Mouse (Mus musculus): ENCODE measurements around the gene Tmbim6.

Tmbim6 gene

DNA sequence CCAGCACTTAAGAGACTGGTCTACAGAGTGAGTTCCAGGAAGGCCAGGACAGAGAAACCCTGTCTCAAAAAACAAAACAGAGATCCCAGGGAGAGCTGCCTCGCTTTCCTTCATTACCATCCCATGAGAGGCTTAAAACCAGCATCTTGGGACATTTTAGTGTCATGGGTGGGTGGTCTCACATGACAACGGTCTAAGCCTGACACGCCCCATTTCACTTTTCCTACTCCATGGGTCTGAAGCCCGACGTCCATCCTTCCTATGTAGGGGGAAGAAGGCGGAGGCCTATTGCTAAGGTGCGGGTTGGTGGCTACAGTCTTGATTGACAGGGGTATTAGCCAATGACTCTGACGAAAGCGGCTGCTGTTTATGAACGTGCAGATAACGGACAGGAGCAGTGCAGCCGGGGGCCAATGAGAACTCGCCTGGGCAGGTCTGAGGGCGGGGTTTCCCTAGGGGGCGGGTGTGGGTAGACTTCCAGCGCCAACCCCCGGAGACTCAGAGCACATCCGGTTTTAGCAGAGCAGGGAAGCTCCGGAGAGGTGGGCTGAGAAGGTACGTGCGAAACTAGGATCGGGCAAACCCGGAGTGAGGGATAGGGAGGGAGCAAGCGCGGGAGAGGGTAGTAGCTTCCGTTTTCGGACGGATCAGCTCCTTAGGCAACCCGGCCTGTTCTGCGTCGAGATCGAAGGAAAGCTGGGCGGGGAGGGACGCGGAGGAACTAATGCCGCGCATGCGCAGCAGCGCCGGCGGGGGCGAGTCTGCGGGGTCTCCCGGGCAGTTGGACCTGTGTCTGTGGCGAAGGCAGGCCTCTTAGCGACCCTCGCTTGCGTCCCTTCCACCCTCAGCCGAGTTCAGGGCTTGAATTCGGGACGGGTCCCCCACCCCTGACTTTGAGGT lies at the start of gene Tmbim6:
Tmbim6 (plus strand) TSS at position 397 of the 900 bp plus-strand sequence.
- DNase-seq: peak; percentile 96

DNA sequence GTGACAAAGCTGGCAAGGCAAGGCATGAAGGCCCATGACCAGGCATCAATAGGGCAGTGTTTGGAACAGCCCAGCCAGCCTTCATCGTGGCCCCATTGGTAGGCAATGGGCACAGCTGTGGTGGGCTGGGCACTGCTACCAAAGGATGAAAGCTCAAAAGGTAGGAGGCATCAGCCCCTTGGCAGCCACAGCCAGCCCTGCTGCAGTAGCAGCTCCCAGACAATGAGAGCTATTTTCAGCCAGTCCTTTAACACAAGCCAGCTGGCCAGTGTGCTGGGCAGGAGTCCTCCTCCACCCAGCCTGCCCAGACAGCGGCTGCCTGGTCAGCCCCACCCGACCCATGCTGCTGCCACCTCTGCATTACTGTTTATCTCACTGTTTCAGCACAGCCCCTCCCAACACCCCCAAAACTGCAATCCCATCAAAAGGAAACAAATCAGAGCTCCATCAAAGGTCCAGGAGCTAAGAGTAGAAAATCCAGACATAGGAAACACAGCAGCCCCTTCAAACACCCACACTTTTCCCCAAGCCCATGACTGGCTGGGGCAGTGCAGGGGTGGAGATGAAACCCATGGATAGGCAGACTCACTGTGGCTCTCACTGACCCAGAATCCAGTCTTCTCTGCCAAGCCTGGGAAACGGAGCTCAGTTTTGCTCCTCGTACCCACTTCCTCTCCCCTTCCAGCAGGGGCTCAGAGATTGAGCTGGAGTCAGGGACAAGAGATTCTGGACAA lies 49.1 kb upstream of the Tmbim6 start:
- no peak for DNase-seq

DNA sequence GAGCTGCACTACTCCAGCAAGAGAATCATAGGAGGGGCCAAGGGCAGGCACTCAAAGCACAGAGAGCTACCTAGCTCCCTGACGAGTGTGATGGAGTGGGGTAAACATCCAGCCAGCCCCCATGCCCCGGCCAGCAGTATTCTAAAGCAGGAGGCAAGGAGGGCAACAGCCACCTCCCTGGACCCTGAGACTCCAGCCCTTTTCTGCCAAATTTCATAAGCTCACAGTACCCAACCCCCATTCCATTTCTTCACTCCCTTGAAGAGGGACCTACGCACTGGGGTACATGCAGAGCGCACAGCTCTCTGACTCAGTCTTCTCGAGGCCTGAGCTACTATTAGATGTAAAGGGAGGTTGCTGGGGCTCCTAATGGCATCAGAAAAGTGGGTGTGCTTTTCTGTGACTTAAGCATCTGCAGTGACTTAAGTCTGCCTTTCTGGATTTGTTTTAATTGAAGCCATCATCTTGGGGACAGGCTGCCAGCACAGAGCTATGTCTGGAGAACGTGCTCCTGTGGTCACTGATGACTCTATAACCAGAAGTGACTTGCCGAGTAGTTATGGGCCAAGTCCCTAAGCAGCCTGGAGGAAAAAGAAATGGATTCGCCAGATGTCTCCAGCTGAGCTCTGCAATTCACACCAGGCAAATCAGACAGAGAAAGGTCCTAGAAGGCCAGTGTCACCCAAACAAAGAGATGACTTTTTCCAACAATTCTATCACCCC lies 48.4 kb upstream of the Tmbim6 start:
- no peak for DNase-seq

DNA sequence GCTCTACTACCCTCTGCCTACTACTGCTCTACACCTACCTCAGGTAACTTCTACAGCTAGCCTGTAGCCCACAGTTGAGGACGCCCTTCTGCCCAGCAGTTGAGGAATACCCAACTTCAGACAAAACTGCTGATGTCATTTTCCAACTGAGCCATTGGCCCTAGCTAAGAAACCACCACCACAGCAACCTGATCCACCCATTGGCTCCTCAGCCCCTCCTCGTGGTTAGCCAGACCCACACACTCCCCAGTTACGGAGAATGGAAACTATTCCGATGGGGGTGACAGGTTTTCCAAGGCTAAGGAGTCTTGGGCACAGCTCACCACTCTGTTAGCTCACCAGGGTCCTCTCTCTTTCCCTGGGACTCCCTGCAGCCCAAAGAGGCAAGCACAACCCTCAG lies 47.7 kb upstream of the Tmbim6 start:
- no peak for DNase-seq

DNA sequence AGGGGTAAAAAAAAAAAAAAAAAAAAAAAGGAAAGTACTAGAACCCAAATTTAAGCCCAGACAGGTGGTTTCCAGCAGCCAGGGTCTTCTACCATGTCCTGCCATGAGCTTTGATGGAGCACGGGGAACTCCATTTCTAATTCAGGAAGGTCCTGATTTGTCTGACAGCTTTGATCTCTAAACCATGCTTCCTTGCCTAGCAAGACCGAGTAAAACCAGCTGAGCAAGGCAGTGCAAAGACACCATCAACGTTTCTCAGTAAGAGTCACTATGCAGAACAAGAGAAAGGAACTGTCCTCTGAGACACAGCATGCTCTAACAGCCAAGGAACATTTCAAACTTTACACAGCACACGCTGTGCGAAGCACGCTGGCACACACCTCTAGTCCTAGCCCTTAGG lies 41.1 kb upstream of the Tmbim6 start:
- DNase-seq: no peak

DNA sequence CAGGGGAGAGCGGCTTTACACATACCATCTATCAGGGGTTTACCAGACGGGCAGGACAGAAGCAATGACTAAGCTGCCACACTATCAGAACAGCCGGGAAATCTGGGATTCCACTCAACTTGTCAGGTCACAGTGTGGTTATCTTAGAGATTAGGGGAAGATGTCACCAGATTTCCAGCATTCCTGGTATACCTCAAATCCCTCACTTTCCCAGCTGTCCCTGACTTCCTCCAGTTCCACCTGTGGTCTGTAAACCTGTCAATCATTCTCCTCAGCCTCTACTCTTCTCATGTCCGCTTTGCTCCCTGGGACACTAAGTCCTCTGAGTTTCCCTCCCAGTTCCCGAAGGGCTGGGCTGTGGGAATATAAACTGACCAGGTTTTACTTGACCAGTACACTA lies 40.4 kb upstream of the Tmbim6 start:
- no peak for DNase-seq

DNA sequence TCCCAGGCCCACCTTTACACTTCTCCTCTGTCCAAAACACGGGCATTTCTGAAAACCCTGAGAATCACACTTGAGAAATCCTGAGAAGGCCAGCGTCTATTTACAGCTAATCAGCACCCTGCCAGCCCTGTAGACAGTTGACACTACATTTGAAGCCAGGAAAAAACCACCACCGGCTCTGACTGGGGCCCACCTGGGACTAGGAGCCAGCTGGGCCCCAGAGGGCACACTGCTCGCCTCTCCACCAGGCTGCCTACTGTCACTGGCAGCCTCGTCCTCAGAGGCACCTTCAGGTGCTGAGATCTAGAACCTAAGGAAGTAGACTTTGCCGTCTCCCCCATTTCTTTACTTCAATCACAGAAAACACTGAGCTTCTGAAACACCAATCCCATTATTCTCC lies 37.0 kb upstream of the Tmbim6 start:
- no peak for DNase-seq

DNA sequence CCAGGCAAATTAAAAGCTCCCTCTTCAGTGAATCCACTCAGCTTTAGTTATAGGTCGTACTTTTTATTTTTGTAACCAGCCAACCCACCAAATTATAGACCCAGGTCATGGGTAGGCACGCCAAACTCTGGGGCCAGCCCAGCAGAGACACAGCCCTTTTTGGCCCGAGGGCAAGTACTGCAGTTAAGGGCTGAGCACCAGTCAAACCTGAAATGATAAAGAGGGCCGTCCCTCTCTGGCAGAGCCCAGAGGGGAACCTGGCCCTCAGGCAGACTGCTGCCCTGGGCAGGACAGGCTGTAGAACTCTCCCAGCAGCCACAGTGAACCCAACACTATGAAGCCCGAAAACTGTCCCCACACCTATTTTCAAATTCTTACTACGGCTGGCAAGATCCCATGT lies 36.2 kb upstream of the Tmbim6 start:
- no peak for DNase-seq

DNA sequence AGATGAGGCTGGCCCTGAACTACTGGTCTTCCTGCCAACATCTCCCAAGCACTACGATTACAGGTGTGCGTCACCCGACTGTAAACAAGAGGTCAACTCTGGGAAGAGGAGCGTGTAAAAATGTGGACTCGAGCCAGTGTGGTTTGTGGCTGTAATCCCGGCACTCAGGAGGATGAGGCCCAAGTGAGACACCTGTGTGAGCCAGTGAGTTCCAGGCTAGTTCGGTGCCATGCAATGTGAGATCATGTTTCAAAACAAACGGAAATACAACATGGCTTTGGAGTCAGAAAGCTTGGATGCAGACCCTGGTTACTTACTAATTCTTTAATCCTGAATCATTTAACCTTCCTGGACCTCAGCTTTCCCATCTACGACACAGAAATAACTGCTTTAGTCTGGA lies 33.7 kb upstream of the Tmbim6 start:
- no peak for DNase-seq

DNA sequence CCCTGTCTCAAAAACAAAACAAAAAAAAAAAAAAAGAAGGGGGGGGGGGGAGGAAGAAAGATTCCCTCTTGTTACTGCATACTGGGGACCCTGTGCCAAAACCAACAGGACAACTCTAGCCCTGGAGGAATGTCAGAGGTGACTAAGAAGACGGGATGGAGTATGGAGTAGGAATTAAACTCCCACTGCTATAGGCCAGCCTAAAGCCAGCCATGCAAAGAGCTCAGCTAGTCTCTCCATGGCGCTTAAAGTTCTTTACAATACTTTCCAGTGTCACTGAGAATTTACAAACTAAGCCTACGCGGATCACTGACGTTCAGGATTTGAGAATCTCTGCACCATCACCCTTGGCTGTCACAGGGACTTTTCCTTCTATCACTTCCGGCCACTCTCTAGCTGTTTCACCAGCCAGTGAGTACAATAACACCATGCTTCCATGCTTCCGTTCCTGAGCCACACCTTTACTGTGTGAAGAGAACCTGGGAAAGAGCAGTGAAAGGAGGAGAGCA lies 28.6 kb upstream of the Tmbim6 start:
- no peak for DNase-seq

DNA sequence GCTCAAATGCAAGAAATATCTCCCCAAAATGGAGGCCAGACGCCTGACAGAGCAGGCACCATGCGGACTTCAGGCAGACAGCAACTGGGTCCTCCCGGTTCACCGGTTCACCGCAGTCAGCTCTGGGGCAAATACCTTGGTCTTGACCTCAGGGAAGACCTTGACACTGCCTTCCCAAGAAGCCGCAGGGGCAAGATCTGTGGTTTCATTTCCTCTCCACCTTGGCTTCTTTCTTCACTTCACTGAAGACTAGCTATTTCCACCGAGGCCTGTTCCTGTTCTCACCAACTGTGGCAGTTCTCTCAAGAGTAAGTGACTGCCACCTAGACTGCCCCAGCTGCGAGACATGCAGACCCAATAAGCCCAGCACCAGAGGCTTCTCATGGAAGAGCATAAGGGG lies 27.8 kb upstream of the Tmbim6 start:
- no peak for DNase-seq

DNA sequence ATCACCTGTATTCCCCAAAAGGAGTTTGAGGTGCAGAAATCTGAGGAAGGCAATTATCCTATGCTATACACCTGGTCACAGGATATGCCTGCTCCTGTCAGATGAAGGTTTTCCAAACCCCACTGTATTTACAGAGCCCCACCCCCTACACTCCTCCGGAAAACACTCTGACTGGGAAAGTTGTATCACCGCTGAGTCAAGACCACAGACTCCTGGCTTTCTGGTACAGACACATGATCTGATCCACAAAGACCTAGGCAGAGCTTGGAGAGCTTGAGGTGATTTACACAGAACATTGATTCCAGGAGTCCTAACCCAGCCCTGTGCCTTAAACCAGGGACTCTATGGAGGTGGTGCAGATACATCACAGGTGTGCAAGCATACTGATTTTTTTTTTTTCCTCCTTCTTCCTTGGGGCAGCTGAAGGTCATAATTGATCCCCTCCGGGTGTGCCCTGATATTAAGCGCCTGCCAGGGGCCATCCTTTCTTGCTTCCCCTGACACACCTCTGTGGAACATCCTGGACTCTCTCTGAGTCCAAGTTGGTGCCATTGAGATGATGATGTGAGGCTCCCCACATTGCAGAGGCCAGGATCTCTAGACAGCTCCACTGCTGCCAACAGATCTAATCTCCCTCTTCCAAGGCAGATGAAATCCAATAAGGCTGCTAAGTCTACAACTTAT lies 24.0 kb upstream of the Tmbim6 start:
- DNase-seq: no peak

DNA sequence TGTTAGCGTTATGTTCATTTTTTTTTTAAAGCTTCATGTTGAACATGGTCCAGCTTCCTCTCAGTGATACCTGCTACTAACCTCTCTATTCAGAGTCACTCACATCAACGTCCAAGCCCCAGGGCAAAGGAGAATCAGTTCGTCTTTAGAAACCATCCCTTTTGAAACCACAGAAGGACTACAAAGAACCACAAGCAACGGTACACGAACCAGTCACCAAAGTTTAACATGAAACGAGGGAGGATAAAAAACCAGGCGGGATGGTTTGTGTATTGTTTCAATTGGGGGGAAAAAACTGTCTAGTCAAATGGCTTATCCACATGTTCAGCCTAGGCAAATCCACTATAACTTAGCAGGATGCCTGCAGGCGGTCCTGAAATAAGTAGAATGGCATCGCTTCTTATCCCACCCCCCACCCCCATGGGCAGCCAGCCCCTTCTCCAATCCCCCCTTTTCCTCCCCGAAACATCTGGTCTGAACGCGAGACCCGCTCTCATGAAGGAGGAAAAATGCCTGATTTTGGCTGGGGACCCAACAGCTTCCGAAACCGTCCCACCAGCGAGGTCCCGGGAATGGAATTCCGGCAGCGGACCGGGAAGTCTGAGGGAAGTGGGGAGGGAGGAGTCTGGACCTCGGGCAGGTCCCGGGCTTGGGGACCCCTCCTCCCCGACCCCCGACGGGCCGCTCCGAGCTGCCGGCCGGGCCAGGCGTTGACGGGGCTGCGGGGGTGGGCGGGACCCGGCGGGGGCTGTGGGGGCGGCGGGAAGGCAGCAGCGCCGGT lies 23.1 kb upstream of the Tmbim6 start:
- DNase-seq: no peak

DNA sequence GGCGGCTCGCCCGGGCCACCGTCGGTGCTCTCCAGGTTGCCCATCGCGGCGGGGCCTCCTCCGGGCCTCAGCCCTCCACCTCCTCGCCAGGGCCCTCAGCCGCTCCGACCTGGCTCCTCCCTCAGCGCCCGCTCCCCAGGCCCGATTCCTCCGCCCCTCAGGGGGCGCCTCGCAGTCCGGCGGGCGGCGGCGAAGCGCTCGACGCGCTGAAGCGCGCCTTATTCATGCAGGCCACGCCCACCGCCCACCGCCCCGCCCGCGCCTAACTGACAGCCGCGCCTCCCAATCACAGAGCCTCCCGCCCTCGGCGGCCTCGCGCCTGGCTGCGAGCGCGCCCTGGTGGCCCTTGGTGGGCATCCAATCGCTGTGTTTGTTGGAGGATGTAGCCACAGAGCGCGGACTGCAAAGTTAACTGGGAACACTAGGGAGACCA lies 22.4 kb upstream of the Tmbim6 start, which contains the start of gene Fmnl3:
Fmnl3 (minus strand) TSS at position 224 of the 433 bp plus-strand sequence.
- DNase-seq: peak; percentile 100

DNA sequence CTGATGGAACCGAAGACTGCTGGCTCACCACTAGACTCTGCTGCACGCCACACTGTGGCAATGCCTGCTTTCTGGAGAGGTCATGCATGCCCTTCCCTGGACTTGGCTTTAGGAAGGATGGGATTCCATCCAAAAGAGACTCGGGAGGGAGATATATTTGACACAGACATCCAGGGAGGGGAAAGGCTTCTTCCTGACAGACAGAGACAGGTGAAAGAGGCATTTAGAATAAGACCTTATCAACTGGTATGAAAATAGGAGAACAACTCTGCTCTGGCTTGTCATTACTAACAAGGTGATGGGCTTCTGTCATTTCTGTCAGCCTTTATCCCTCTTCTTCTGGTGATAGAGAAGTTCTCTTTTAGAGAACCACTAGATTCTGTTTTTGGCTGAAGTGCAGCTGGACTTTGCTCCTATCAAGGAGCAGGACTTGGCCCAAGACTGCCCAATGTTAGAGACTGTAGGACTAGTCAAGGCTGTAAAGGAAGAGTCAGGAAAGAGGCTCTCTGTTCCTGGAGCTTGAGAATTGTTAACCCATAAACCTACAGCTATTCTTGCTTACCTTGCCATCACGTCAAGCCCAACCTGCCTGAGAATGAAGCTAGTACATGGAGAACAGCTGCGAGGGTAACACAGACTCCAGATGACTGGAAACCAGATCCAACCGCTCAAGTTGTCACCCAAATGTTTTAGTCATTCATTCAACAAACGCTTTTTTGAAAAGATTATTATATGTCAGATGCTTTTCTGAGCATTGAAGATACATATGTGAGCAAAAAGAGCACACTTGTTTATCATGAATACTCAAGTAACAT lies 20.9 kb upstream of the Tmbim6 start:
- DNase-seq: no peak

DNA sequence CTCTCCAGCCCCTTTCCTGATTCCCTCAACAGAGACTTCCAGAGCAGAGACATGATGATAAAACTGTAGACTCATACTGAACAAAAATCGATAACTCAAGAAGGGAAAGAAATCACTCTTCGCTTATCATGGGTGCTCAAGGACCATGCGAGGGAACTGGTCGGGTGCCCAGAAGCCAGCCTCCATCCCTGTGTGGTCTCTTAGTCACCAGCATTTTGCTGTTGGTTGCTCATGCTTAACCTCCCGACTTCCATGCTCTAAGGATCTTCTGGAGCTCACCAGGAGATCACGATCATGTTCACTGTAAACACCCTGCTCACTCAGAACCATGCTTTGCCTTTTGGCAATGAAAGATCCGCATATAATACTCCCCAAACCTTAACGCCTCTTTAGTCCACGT lies 19.9 kb upstream of the Tmbim6 start:
- no peak for DNase-seq

DNA sequence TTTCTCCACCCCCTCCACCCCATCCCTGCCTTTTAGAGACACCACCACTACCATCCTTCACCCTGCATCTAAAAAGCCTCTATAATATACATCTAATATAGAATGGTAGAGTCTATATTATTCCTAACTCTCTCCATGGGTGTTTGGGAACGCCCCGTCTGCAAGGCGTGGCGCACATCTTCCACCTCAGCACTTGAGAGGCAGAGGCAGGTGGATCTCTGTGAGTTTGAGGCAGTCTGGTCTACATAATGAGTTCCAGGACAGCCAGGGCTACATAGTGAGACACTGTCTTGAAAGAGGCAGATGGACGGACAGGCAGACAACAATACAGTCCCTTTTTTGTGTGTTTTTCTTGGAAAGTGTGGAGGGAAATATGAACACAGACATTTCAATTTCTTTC lies 17.6 kb upstream of the Tmbim6 start:
- no peak for DNase-seq

DNA sequence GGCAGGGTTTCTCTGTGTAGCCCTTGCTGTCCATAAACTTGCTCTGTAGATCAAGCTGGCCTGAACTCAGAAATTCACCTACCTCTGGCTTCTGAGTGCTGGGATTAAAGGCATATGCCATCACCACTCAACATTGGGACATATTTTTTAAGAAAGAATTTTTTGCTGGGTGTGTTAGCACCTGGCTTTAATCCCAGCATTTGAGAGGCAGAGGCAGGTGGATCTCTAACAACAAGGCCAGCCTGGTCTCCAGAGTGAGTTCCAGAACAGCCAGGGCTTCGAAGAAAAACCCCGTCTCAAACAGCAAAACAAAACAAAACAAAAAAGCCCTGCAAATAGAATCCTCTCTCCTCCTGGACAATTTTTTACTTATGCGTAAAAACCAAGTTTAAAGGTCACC lies 17.1 kb upstream of the Tmbim6 start:
- DNase-seq: no peak

DNA sequence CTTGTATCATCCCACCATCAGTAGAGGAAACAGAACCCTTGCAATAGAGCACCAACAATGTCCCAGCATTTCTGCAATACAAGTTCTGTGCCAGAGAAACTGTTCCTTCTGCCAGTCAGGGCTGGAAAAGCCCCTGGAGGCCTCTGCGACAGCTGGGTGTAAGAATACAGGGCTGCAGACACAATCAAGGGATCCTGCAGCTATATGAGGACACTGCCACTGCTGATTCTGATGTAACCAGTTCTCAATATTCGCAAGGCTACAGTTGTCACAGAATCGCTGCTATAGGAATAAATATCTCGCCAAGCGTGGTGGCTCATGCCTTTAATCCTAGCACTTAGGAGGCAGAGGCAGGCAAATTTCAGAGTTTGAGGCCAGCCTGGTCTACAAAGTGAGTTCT lies 16.4 kb upstream of the Tmbim6 start:
- no peak for DNase-seq

DNA sequence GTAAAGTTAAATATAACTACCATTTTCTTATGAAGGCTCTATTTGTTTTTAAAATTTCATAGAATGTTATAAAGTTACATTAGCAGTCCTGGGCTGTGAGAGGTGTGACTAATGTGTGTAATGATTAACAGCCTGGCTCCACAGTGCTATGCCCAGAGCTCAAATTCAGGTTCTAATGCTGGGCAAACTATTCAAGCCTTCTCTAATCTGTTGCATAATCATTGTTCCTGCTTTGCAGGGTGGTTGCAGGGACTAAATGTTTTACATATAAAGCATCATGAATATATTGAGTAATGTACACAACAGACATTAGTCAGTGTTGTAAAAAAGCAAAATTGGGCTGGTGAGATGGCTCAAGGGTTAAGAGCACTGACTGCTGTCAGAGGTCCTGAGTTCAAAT lies 9.8 kb upstream of the Tmbim6 start:
- DNase-seq: no peak

DNA sequence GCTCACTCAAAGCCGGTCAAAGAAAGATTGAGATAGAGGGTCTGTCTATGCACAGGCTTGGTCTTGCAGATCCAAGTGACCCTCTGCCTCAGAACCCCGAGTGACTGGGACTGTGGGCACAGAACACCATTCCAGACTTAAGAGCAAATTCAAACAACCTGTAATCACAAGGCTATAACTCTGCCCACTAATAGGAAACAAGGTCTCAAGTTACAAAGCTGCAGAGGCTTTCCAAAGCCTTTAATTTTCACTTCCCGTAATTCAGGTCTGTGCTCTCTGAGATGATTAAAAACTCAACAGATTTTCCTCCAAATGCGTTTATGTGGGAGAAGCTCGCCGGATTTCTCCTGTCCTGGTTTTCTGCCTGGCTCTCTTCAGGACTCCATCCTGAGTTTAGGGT lies 8.6 kb upstream of the Tmbim6 start:
- no peak for DNase-seq

All from right cerebral cortex, postnatal 4 days (tissue).